Mouse (Mus musculus): ENCODE results near the gene Chrna3. TPM values are rescaled to one million over a fixed set of nuclear protein-coding genes. Genes with fewer than 3 reads are reported as not detected.
A peak's percentile ranks its signal among the peaks of the same experiment; 100 is the strongest.

Chrna3 gene
- total RNA-seq (2021) = 1 to 10 TPM; 3.4 to 3.9 TPM

GRCm38 (mm10) chr9:55026275-55026663, at the start of gene Chrna3:
TSS of gene Chrna3 (minus strand) at chr9:55026562.
- intact Hi-C loops (cut with DNase I) = loop anchor here (10.0 kb wide), 1 partner anchor 289 kb away; no protein-coding TSS in a partner anchor
- DNase-seq = peak; percentile 74

GRCm38 (mm10) chr9:55067965-55068265, 41.6 kb upstream of the Chrna3 start:
- DNase-seq = no peak
- intact Hi-C loops (cut with DNase I) = no loop called here

GRCm38 (mm10) chr9:55067260-55067964, 41.0 kb upstream of the Chrna3 start:
- intact Hi-C loops (cut with DNase I) = no loop called here
- peak; percentile 93 for DNase-seq

GRCm38 (mm10) chr9:55065241-55065640, 38.9 kb upstream of the Chrna3 start:
- intact Hi-C loops (cut with DNase I) = no loop called here
- peak; percentile 73 for DNase-seq

GRCm38 (mm10) chr9:55058067-55058466, 31.7 kb upstream of the Chrna3 start:
- DNase-seq = no peak
- intact Hi-C loops (cut with DNase I) = no loop called here

- intact Hi-C loops (cut with DNase I) = no loop called here
- peak; percentile 65 for DNase-seq
Observed at GRCm38 (mm10) chr9:55055386-55055930, 29.1 kb upstream of the Chrna3 start.

GRCm38 (mm10) chr9:55048211-55048880, 22.0 kb upstream of the Chrna3 start, which contains the start of gene Chrnb4:
TSS of gene Chrnb4 (minus strand) at chr9:55048779.
- intact Hi-C loops (cut with DNase I) = no loop called here

GRCm38 (mm10) chr9:55046764-55047163, 20.4 kb upstream of the Chrna3 start:
- intact Hi-C loops (cut with DNase I) = no loop called here
- DNase-seq = no peak

More at GRCm38 (mm10) chr9:55048211-55048880, 22.0 kb upstream of the Chrna3 start, which contains the start of gene Chrnb4:
- peak; percentile 33 for DNase-seq

GRCm38 (mm10) chr9:55045001-55045400, 18.6 kb upstream of the Chrna3 start:
- intact Hi-C loops (cut with DNase I) = no loop called here
- DNase-seq = peak; percentile 37

GRCm38 (mm10) chr9:55043688-55044087, 17.3 kb upstream of the Chrna3 start:
- no peak for DNase-seq

GRCm38 (mm10) chr9:55041389-55041788, 15.0 kb upstream of the Chrna3 start:
- intact Hi-C loops (cut with DNase I) = no loop called here
- DNase-seq = peak; percentile 87

More at GRCm38 (mm10) chr9:55043688-55044087, 17.3 kb upstream of the Chrna3 start:
- intact Hi-C loops (cut with DNase I) = no loop called here

GRCm38 (mm10) chr9:55039983-55040382, 13.6 kb upstream of the Chrna3 start:
- DNase-seq = peak; percentile 93
- intact Hi-C loops (cut with DNase I) = no loop called here

GRCm38 (mm10) chr9:55038948-55039347, 12.6 kb upstream of the Chrna3 start:
- intact Hi-C loops (cut with DNase I) = no loop called here
- no peak for DNase-seq

GRCm38 (mm10) chr9:55031435-55032167, 5.2 kb upstream of the Chrna3 start:
- no peak for DNase-seq
- intact Hi-C loops (cut with DNase I) = no loop called here

GRCm38 (mm10) chr9:55025534-55026274, 658 bp downstream of the Chrna3 start:
- DNase-seq = peak; percentile 35
- intact Hi-C loops (cut with DNase I) = loop anchor here (10.0 kb wide), 1 partner anchor 289 kb away; no protein-coding TSS in a partner anchor

GRCm38 (mm10) chr9:55023902-55024583, 2.3 kb downstream of the Chrna3 start:
- intact Hi-C loops (cut with DNase I) = loop anchor here (5.0 to 10.0 kb wide), 2 partner anchors 88 to 291 kb away; no protein-coding TSS in a partner anchor

GRCm38 (mm10) chr9:55023326-55023725, 3.0 kb downstream of the Chrna3 start:
- DNase-seq = no peak
- intact Hi-C loops (cut with DNase I) = loop anchor here (5.0 to 10.0 kb wide), 2 partner anchors 89 to 291 kb away; no protein-coding TSS in a partner anchor

More at GRCm38 (mm10) chr9:55023902-55024583, 2.3 kb downstream of the Chrna3 start:
- DNase-seq = peak; percentile 92

- intact Hi-C loops (cut with DNase I) = no loop called here
Observed at GRCm38 (mm10) chr9:55016926-55017325, 9.4 kb downstream of the Chrna3 start.

GRCm38 (mm10) chr9:55010588-55011350, 15.6 kb downstream of the Chrna3 start:
- no peak for DNase-seq
- intact Hi-C loops (cut with DNase I) = no loop called here

More at GRCm38 (mm10) chr9:55016926-55017325, 9.4 kb downstream of the Chrna3 start:
- no peak for DNase-seq
